Mouse (Mus musculus) bone marrow, adult 2 months (tissue): ENCODE measurements around the gene Kdm5a. TPM values are rescaled to one million over a fixed set of nuclear protein-coding genes. Genes with fewer than 3 reads are reported as not detected.

Experiments used
- H3K27ac ChIP-seq: fragments of 200-500 bp; 2 replicates; pipeline ENCODE4 v1.5.1; 2012; ENCODE audit warnings: low read depth, mild to moderate bottlenecking, control low read depth, inconsistent platforms, low read length; ENCODE audit not compliant: control insufficient read depth, poor library complexity, insufficient read depth
- H3K4me1 ChIP-seq: fragments of 200-500 bp; 2 replicates; pipeline ENCODE4 v1.6.1; 2011; ENCODE audit warnings: low read length; ENCODE audit not compliant: control insufficient read depth, insufficient read depth
- H3K4me3 ChIP-seq: fragments of 200-500 bp; replicated peaks from 2 replicates; pipeline ENCODE3; 2011; ENCODE audit warnings: mild to moderate bottlenecking, low read depth, low read length, control low read depth; ENCODE audit not compliant: control insufficient read depth
- CTCF ChIP-seq: fragments of 200-500 bp; IDR thresholded peaks from 2 replicates; pipeline ENCODE4 v1.5.1; 2011; ENCODE audit warnings: low read length, control low read depth; ENCODE audit not compliant: control insufficient read depth, insufficient read depth
- POLR2A ChIP-seq: fragments of 200-500 bp; IDR thresholded peaks from 2 replicates; pipeline ENCODE4 v1.6.1; 2011; ENCODE audit warnings: low read depth, mild to moderate bottlenecking, control low read depth, low read length, borderline replicate concordance; ENCODE audit not compliant: control insufficient read depth
- WGBS: fragments of 180-500 bp; shearing (Covaris S2); methylation state at CpG from one replicate; pipeline ENCODE4 v1.1.7; 2018; 5-methylcytosine and 5-hydroxymethylcytosine counted together
- polyA plus RNA-seq: library from polyadenylated mRNA; stranded (reverse); fragments of >200 nt; gene quantifications from 2 replicates; pipeline ENCODE4 v1.2.4, GENCODE M21; 2011; ENCODE audit warnings: low replicate concordance; ENCODE audit not compliant: missing spikeins, insufficient read depth, insufficient read length

Kdm5a gene
- polyA plus RNA-seq = 51.3 and 59.8 TPM in 2 replicates

DNA sequence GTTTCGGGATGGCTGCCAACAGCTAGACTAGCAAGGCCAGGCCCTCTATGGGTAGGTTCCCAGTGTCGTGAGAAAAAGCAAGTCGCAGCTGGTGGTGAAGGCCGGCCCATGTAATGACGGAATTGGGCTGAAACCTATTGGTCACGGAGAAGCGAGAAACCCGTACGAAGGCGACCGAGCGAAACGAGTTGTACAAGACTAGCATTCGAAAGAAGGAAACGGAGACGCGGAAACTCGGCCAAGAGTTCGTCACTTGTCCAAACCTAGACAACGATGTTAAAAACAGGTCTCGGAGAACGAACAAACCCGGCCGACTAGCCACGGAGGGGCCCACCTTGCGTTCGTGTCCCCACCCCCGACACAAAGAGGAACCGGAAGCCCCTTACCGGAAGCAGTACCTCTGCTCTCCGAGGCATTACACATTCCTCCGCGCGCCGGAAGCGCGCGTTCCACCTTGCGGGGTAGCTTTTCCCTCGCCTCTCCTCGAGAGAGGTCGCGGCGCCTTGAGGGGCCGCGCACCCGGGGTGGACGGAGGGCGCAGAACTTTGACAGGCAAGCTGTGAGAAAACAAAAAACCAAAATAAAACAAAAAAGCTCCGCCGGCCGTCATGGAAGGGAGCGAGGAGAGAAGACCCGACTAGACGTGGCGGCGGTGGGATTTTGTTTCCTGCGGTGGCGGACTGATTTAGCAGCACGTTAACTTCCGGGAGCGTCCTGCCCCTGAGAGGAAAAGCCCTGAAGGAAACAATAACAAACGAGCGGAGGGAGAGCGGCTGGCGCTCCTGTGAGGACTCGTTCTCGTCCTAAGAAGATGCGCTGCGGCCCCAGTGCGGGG, at the start of gene Kdm5a, which contains the start of gene Ccdc77:
Gene Kdm5a, plus strand, starts transcription at position 437 of the 835 bp plus-strand sequence.
Gene Ccdc77, minus strand, starts transcription at position 687 of the 835 bp plus-strand sequence.
- no peaks in the 10 kb centered on the region; the same call in 1 of the 2 replicates for H3K4me1 ChIP-seq
- H3K4me3 ChIP-seq = peak within 1 kb of the TSS; percentile 67
- peak; percentile 0; the same call in 1 of the 2 replicates for TF ChIP-seq CTCF
- TF ChIP-seq POLR2A = peak; percentile 92; the same call in 1 of the 2 replicates
- peak within 1 kb of the TSS; percentile 91 for H3K27ac ChIP-seq
- under 1% methylated on average over 71 of the region's 71 CpGs for WGBS

DNA sequence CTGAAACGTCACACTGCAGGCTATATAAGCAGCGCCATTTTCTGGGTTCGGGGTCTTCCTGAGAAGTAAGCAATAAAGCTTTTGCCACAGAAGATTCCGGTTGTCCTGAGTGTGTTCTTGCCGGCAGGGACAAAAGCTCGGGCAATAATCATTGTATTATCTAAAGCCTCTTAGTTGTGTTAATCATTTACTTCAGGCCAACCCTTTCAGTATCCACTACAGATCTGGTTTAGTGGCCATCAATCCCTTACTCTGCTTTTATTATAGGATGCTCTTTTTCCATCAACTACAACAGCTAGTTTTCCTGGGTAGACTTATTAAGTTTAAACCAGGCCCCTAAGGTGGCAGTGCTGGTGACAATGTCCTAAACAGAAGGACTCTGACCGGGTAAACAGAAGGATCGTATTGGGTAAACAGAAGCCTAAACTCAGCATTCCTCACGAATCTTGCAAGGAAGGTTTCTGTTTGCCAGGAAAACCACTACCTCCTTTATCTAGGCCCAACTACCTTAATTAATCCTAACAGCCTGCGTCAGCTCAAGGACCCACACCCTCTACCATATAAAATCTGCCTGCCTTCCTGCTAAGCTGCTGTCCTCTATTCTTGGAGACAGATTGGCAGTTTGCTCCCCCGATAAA, 45.5 kb upstream of the Kdm5a start:
- no peaks in the 10 kb centered on the region for H3K4me1 ChIP-seq
- no peak overlapping the region for H3K27ac ChIP-seq
- WGBS = 85% methylated on average over 11 of the region's 11 CpGs
- no peak for TF ChIP-seq POLR2A
- TF ChIP-seq CTCF = no peak
- H3K4me3 ChIP-seq = no peak overlapping the region

DNA sequence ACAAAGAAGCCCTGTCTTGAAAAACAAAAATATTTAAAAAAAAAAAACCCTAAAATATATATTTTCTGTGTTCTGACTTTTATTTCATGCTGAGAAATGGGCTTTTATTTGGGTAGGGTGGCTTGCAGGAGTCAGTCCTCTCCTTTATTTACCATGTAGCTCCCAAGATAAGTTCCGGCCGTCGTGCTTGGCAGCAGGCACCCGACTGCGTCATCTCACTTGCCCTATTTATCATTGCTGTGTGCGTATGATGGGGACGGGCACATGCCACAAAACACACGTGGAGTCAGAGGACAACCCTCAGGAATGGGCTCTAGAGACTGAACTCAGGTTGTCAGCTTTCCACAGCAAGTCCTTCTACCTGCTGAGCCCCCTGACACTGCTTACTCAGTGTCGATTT, 44.8 kb upstream of the Kdm5a start:
- no peaks in the 10 kb centered on the region for H3K4me1 ChIP-seq
- 88% methylated on average over 9 of the region's 9 CpGs for WGBS
- no peak overlapping the region for H3K4me3 ChIP-seq
- TF ChIP-seq CTCF (no peak), POLR2A (no peak)
- H3K27ac ChIP-seq = no peak overlapping the region

DNA sequence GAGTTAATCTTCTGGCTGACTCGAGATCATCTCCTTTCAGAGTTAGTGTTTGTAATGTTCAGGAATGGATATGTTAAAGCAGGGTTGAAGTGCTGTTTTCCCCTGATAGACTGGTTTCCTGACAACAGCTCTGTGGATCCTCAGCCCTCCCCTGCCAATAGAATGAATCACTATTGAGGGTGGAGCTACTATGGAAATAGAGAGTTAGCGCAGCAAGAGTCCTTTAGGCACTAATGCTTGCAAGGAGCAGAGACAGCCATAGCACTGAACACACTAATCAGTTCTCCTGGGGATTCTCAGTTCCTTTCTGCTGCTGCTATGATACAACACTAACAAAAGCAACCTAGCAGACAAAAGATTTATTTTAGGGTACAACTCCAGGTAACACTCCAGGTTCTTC, 43.6 kb upstream of the Kdm5a start:
- no peaks in the 10 kb centered on the region for H3K4me1 ChIP-seq
- 74% methylated on average over 2 of the region's 2 CpGs for WGBS
- H3K4me3 ChIP-seq = no peak overlapping the region
- TF ChIP-seq POLR2A (no peak), CTCF (no peak)
- no peak overlapping the region for H3K27ac ChIP-seq

DNA sequence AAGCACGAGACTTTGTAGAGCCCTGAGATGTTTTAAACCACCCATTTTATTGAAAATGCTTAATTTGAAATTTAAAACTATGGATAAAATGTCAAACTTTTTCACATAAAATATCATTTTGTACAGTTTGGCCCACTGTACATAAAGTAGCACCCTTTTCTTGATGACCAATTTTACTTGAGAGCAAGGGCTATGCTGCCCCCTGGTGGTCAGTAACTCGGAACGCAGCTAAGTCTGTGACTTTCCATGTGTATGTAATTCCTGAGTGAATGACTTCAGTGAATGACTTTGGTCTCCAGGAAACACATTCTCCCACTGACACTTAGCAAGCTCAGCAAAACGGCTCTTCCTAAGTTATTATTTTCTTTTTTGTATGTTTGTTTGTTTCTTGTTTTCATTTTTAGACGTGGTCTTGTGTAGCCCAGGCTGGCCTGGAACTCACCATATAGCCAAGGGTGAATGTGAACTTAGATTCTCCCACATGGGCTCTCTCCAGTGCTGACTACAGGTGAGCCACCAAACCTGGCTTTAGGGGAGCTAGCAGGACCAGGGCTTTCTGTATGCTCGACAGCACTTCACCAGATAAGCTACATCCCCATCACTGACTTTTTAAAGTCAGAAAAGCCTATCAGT, 39.5 kb upstream of the Kdm5a start:
- H3K27ac ChIP-seq = no peak overlapping the region
- no peak overlapping the region for H3K4me3 ChIP-seq
- TF ChIP-seq CTCF (peak; percentile 83), POLR2A (no peak)
- WGBS = 44% methylated on average over 6 of the region's 6 CpGs
- no peaks in the 10 kb centered on the region for H3K4me1 ChIP-seq

DNA sequence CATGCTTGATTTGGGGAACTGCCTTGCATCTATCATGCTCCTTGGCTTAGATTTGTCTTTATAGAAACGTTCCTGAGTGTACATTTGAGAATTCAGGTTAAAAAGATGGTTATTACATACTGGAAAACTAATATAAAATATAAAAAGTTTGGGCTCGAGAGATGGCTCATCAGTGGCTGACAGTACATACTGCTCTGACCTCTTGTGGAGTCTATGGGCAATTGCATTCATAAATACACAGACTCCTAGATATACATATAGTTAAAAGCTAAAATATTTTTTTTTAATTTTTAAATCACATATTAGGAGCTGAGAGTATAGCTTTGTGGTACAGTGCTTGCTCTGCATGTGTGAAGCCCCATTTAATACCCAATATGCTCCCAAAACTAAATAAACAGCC, 31.6 kb upstream of the Kdm5a start:
- Histone ChIP-seq H3K4me1 (no peaks in the 10 kb centered on the region), H3K4me3 (no peak overlapping the region), H3K27ac (no peak overlapping the region)
- TF ChIP-seq POLR2A = no peak
- no peak for TF ChIP-seq CTCF
- WGBS = 63% methylated on average over 2 of the region's 2 CpGs

DNA sequence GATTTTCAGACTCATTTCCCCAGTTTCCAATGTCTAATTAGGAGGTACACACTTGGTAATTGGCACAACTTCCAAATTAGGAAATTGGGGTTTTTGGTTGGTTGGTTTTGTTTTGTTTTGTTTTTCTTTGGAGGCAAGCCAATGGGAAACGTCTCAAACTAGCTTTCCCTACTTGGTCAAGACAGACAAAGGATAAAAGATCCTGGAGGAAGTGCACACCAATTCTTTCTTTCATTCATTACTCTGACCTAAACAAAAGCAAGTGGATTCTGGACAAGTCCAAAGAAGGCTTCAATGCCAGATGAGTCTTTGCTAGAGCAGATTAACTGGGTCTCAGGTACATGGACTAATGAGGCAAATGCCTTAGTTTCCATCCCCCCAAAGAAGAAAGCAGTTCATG, 19.9 kb upstream of the Kdm5a start:
- Histone ChIP-seq H3K4me3 (no peak overlapping the region), H3K4me1 (no peaks in the 10 kb centered on the region), H3K27ac (no peak overlapping the region)
- 72% methylated on average over 1 of the region's 1 CpGs for WGBS
- no peak for TF ChIP-seq CTCF
- TF ChIP-seq POLR2A = no peak

DNA sequence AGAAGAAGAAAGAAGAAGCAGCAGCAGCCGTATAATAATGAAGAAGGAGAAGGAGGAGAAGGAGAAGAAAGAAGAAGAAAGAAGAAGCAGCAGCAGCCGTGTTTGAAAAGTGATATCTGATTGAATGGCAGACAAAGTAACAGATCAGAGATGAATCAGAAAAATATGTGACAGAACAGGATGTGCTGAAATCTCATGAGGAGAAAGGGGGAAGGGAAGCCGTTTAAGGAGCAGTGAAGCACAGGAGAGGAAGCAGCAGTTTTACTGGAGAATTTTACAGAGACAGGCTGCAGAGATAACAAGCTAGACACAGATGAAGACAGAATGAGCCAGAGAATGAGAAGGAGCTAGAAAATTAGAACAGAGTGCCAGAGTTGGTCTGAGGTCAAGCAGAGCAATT, 14.9 kb upstream of the Kdm5a start:
- Histone ChIP-seq H3K4me1 (no peaks in the 10 kb centered on the region), H3K4me3 (no peak overlapping the region), H3K27ac (no peak overlapping the region)
- 54% methylated on average over 3 of the region's 3 CpGs for WGBS
- TF ChIP-seq POLR2A (no peak), CTCF (no peak)
